Mouse (Mus musculus): ENCODE data around the gene Npas3.

Gene Npas3

GRCm38 (mm10) chr12:53587249-53587648 is 338.8 kb downstream of the Npas3 start:
- DNase-seq (ENCODE audit: low read depth in 2 of 2, low spot score in 2 of 2), result no peak

- DNase-seq (ENCODE audit: low read depth in 2 of 2, low spot score in 2 of 2), result no peak
Observed at GRCm38 (mm10) chr12:53587691-53588504, 339.4 kb downstream of the Npas3 start.

DNA sequence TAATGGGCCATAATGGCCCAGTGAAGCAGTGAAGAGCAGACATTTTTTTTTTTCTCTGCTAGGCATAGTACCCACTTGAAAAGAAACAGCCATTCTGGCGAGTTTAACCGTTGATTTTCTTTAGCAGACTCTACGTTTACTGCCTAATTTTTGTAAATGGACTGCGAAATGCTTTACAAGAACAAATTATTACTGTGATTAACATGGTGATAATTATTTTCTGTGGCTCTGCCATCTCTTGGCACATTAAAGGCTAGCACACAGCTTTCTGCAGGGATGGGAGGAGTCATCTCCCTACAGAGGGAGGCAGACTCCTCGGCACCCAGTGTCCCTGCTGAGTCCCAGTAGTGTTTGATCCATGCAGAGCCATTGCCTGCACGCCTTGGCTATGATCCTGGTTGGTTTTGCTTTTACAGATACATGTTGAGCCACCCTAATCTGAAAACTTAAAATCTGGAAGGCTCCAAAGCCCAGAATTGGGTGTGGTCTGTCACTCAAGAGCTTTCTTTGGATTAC is 341.0 kb downstream of the Npas3 start:
- no peak for DNase-seq (ENCODE audit: low read depth in 2 of 2, low spot score in 2 of 2)

GRCm38 (mm10) chr12:53605661-53606060 is 357.2 kb downstream of the Npas3 start:
- no peak for DNase-seq (ENCODE audit: low read depth in 2 of 2, low spot score in 2 of 2)

- no peak for DNase-seq (ENCODE audit: low read depth in 2 of 2, low spot score in 2 of 2)
Observed at GRCm38 (mm10) chr12:53612120-53612519, 363.6 kb downstream of the Npas3 start.

GRCm38 (mm10) chr12:53621271-53621670 is 372.8 kb downstream of the Npas3 start:
- no peak for DNase-seq (ENCODE audit: low read depth in 2 of 2, low spot score in 2 of 2)

DNA sequence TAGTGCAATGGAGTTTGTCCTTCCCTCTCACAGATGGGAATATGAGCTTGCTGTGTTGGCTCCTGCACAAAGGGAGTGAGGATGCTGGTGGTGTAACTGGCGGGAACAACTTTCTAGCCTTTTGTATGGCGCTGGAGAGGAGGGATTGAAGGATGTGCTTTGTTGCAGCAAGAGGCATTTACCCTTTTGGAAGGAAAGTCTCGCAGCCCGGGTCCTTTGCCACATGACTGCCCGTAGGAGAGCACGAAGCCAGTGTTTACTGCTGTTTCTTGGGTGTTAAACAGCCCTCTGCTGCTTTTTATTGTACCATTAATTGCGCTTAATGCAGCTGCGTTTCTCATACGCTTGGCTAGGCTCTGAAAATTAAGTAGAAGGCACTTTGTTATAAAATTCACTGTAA is 375.3 kb downstream of the Npas3 start:
- DNase-seq (ENCODE audit: low read depth in 2 of 2, low spot score in 2 of 2), result no peak

DNA sequence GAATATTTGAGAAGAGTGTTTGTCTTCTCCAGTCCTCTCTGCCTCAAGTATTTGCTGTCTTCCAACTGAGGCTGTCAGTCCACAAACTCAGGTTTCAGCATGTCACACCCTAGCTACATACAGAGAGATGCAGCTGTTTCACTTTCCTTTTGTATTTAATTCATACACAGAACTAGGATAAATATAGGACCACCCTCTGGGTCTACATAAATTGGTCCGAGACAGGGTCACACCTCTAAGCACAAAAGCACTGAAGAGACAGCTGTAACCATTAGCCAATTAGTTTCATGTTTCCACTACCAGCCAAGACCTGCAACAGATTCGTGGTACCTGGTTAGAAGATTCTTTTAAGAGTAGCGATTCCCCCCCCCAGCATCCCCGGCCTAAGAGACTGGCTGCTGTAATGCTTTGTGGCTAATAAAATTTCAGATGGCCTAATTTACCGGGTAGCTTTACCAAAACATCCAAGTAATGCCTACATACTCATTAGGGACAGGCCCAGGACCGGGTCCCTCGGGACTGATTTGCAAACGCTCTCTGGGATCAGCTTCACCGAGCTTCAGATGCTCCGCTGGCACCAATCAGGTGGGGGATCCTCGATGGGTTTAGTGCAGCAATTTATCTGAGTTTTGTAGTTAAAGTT is 376.0 kb downstream of the Npas3 start:
- no peak for DNase-seq (ENCODE audit: low read depth in 2 of 2, low spot score in 2 of 2)

GRCm38 (mm10) chr12:53629483-53630120 is 381.1 kb downstream of the Npas3 start:
- DNase-seq (ENCODE audit: low read depth in 2 of 2, low spot score in 2 of 2), result no peak

DNA sequence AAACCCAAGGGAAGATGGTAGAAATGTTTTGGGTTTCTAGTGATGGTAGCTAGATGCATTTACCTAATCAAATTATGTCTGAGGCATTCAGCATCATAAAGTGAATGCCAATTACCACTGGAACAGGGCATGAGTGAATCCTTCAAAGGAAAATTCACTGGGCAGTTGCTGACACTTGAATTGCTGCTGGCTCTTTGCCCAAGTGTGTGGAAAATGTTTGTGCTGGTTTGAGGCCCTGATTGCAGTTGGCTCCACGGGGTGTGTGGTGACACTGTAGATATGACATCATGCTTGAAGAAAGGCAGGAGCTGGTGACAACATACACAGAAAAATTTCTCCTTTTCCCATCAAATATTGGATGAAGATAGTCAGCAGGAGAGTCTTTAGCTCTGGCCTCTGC is 382.1 kb downstream of the Npas3 start:
- no peak for DNase-seq (ENCODE audit: low read depth in 2 of 2, low spot score in 2 of 2)

DNA sequence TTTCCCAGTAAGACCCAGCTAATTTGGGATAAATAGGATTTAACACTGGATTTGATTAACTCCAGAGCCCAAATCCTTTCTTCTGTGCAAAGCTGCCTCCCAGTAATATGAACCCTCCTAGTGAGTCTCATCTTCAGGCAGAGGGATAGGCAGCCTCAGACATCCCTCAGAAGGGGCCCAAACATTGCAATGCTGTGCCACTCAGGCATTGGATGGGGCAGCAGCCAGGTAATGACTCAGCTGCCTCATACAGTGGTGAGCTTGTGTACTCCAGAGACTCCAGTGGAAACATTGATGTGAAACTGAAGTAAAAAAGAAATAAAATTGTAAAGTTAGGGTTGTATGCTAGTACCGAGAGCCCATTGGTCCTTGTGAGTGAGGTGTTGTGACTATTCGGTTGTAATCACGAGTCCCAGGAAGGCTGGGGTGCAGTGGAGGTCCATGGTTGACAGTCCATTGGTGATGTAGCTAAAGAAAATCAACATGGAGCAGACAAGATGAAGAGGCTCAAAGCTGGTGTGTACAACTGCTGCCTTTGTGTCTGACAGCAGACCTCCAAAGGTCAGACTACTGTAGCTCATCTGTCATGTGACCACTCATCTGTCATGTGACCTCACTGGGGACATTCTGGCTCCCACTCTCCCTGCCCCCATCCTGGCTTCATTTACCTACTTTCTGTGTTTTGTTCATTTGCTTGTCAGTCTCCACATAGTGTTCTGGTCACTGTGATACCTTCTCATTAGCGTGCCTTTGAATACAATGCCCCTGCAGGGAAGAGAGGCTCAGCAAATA is 383.0 kb downstream of the Npas3 start:
- DNase-seq (ENCODE audit: low read depth in 2 of 2, low spot score in 2 of 2), result no peak

- DNase-seq (ENCODE audit: low read depth in 2 of 2, low spot score in 2 of 2), result no peak
Observed at GRCm38 (mm10) chr12:53638571-53638970, 390.1 kb downstream of the Npas3 start.

- no peak for DNase-seq (ENCODE audit: low read depth in 2 of 2, low spot score in 2 of 2)
Observed at GRCm38 (mm10) chr12:53647282-53647681, 398.8 kb downstream of the Npas3 start.

DNA sequence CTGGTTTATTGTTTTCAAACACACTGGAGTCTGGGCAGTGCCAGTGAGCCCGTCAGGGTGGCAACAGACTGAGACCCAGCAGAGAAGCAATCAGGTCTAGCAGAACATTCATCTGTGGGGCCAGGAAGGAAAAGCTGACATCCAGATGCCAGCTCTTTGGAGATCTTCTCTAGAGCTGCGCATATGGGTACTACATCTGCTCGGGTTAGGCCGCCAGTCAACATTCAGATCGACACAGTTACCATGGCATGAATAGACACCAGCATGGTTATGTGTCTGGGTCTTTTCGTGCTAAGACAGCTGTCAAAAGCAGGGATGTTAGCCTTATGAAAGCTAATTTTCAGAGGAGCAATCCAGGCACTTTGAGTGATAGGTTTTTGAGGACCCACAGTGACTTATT is 407.8 kb downstream of the Npas3 start:
- DNase-seq (ENCODE audit: low read depth in 2 of 2, low spot score in 2 of 2), result no peak

GRCm38 (mm10) chr12:53664084-53664483 is 415.6 kb downstream of the Npas3 start:
- no peak for DNase-seq (ENCODE audit: low read depth in 2 of 2, low spot score in 2 of 2)

- no peak for DNase-seq (ENCODE audit: low read depth in 2 of 2, low spot score in 2 of 2)
Observed at GRCm38 (mm10) chr12:53671846-53672245, 423.4 kb downstream of the Npas3 start.

- DNase-seq (ENCODE audit: low read depth in 2 of 2, low spot score in 2 of 2), result no peak
Observed at GRCm38 (mm10) chr12:53677091-53677630, 428.7 kb downstream of the Npas3 start.

DNA sequence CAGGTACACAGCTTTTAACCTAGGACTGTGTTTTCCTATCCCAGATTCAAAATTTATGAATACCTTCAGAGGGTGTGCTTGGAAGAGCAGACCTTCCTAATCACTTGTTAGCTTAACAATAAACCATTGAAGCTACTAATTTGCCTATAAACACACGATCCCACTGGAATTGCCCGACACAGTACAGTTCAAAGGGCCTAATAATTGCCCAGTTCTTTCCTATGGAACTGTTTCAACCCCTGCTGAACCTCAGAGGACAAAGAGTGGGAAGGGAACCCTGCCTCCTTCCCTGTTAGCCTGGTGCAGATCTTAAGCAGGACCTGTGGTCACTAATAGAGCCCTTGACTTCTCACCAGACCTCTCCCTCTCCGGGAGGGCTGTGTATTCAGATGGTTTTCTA is 429.7 kb downstream of the Npas3 start:
- DNase-seq (ENCODE audit: low read depth in 2 of 2, low spot score in 2 of 2), result no peak

- DNase-seq (ENCODE audit: low read depth in 2 of 2, low spot score in 2 of 2), result no peak
Observed at GRCm38 (mm10) chr12:53679161-53679560, 430.7 kb downstream of the Npas3 start.

- DNase-seq (ENCODE audit: low read depth in 2 of 2, low spot score in 2 of 2), result no peak
Observed at GRCm38 (mm10) chr12:53680501-53680900, 432.0 kb downstream of the Npas3 start.

GRCm38 (mm10) chr12:53682036-53682435 is 433.6 kb downstream of the Npas3 start:
- no peak for DNase-seq (ENCODE audit: low read depth in 2 of 2, low spot score in 2 of 2)

Measured in CD8-positive naive resting alpha-beta T cell, adult 2 months (primary cell).